Mouse (Mus musculus) CH12.LX (cell line): ENCODE results near the gene Reep1. TPM values are rescaled to one million over a fixed set of nuclear protein-coding genes. Genes with fewer than 3 reads are reported as not detected.
A peak's percentile ranks its signal among the peaks of the same experiment; 100 is the strongest.

Experiments
- DNase-seq: peaks from one replicate; pipeline ENCODE4 v3.0.0-alpha.2; 2013; ENCODE audit errors: extremely low read depth
- H3K27ac ChIP-seq: 2 replicates; pipeline ENCODE4 v1.5.1; 2012; ENCODE audit warnings: low read depth, mild to moderate bottlenecking, control low read depth, moderate library complexity; ENCODE audit not compliant: insufficient read depth
- H3K27me3 ChIP-seq: replicated peaks from 2 replicates; pipeline ENCODE3; 2012; ENCODE audit warnings: inconsistent platforms
- H3K36me3 ChIP-seq, 2 experiments: replicated peaks in 1 of 2; 2 replicates each; pipeline versions ENCODE3 to v1.6.1; 2012; ENCODE audit warnings: inconsistent platforms in 1 of 2, low read length in 1 of 2, mild to moderate bottlenecking in 1 of 2, mixed read lengths in 1 of 2, moderate library complexity in 1 of 2; ENCODE audit not compliant: control insufficient read depth in 1 of 2, insufficient read depth in 1 of 2
- H3K4me1 ChIP-seq, 2 experiments: 2 replicates each; pipeline ENCODE4 v1.6.1; 2012; ENCODE audit warnings: inconsistent platforms in 1 of 2, moderate library complexity in 1 of 2; ENCODE audit not compliant: insufficient read depth in 2 of 2, control insufficient read depth in 1 of 2
- H3K4me2 ChIP-seq: 2 replicates; pipeline ENCODE4 v1.6.1; 2012; ENCODE audit warnings: low read depth, mild to moderate bottlenecking, control low read depth; ENCODE audit not compliant: poor library complexity, insufficient read depth, severe bottlenecking
- H3K4me3 ChIP-seq, 3 experiments: fragments of 150-350 bp in 1 of 3; sonication (generic) in 1 of 3; replicated peaks in 1 of 3; 2 replicates each; pipeline versions ENCODE3 to v1.5.1; 2011 to 2012; ENCODE audit warnings: low read depth in 2 of 3, low read length in 2 of 3, mild to moderate bottlenecking in 2 of 3, moderate library complexity in 2 of 3, control low read depth in 1 of 3, improper control_type of control experiment in 1 of 3, inconsistent platforms in 1 of 3, mixed read lengths in 1 of 3; ENCODE audit not compliant: poor library complexity in 1 of 3
- H3K79me2 ChIP-seq: replicated peaks from 2 replicates; pipeline ENCODE4 v1.6.1; 2012; ENCODE audit warnings: mild to moderate bottlenecking, moderate library complexity; ENCODE audit not compliant: control insufficient read depth, poor library complexity, insufficient read depth, severe bottlenecking; ENCODE audit errors: extremely low read depth
- H3K9ac ChIP-seq: 2 replicates; pipeline ENCODE4 v1.6.1; 2012; ENCODE audit warnings: low read depth, mild to moderate bottlenecking, control low read depth, moderate library complexity; ENCODE audit not compliant: insufficient read depth
- H3K9me3 ChIP-seq: replicated peaks from 2 replicates; pipeline ENCODE3; 2012; ENCODE audit warnings: low read length, inconsistent platforms, mixed read lengths
- BHLHE40 ChIP-seq: IDR thresholded peaks from 2 replicates; pipeline ENCODE4 v1.6.1; 2011; ENCODE audit warnings: mild to moderate bottlenecking, low read depth, low read length, improper control_type of control experiment
- CTCF ChIP-seq, 2 experiments: IDR thresholded peaks in 1 of 2; conservative IDR thresholded peaks in 1 of 2; 2 replicates each; pipeline ENCODE4 v1.5.1; 2011 to 2012; ENCODE audit warnings: low read depth in 2 of 2, low read length in 2 of 2, improper control_type of control experiment in 1 of 2, inconsistent platforms in 1 of 2, mild to moderate bottlenecking in 1 of 2, moderate library complexity in 1 of 2
- EP300 ChIP-seq: IDR thresholded peaks from 2 replicates; pipeline ENCODE4 v1.6.1; 2011; ENCODE audit warnings: low read length, improper control_type of control experiment
- JUND ChIP-seq: conservative IDR thresholded peaks from 2 replicates; pipeline ENCODE4 v1.6.1; 2011; ENCODE audit warnings: low read depth, low read length, improper control_type of control experiment
- KAT2A ChIP-seq: IDR thresholded peaks from 2 replicates; pipeline ENCODE4 v1.6.1; 2012; ENCODE audit warnings: low read length, improper control_type of control experiment, inconsistent platforms; ENCODE audit not compliant: insufficient replicate concordance
- MEF2A ChIP-seq: IDR thresholded peaks from 2 replicates; pipeline ENCODE4 v1.6.1; 2014; ENCODE audit warnings: low read depth, mild to moderate bottlenecking, inconsistent platforms, low read length, improper control_type of control experiment, borderline replicate concordance
- MXI1 ChIP-seq: IDR thresholded peaks from 2 replicates; pipeline ENCODE4 v1.6.1; 2011; ENCODE audit warnings: mild to moderate bottlenecking, low read depth, low read length, improper control_type of control experiment
- MYC ChIP-seq: IDR thresholded peaks from 2 replicates; pipeline ENCODE4 v1.6.1; 2011; ENCODE audit warnings: low read depth, mild to moderate bottlenecking, improper control_type of control experiment, low read length
- NRF1 ChIP-seq: IDR thresholded peaks from 2 replicates; pipeline ENCODE4 v1.6.1; 2014; ENCODE audit warnings: low read depth, mild to moderate bottlenecking, inconsistent platforms, low read length, improper control_type of control experiment, moderate library complexity
- SIN3A ChIP-seq: IDR thresholded peaks from 2 replicates; pipeline ENCODE4 v1.6.1; 2012; ENCODE audit warnings: low read length, improper control_type of control experiment, inconsistent platforms
- TBP ChIP-seq: conservative IDR thresholded peaks from 2 replicates; pipeline ENCODE4 v1.6.1; 2011; ENCODE audit warnings: low read depth, low read length, improper control_type of control experiment
- UBTF ChIP-seq: IDR thresholded peaks from 2 replicates; pipeline ENCODE4 v1.6.1; 2012; ENCODE audit warnings: low read depth, mild to moderate bottlenecking, inconsistent platforms, low read length, improper control_type of control experiment, moderate library complexity
- dilution Hi-C: fragments of 300-500 bp; cut with MboI; formaldehyde crosslinking; loops from 2 replicates; pipeline ENCODE4 v1.14.3; 2020; ENCODE audit warnings: low sequenced_read_pairs; ENCODE audit not compliant: extremely low pct_unique_long_range_greater_than_20kb, extremely low pct_ligation_motif_present
- in situ Hi-C: fragments of 300-500 bp; cut with MboI; formaldehyde crosslinking; loops from 3 replicates; pipeline ENCODE4 v1.14.3; 2019; ENCODE audit warnings: low sequenced_read_pairs, low pct_ligation_motif_present, low pct_unique_long_range_greater_than_20kb, mixed read lengths
- polyA plus RNA-seq: library from polyadenylated mRNA; unstranded; fragments of >175 nt; gene quantifications from 2 replicates; pipeline ENCODE4 v1.2.1, GENCODE M21; 2012; ENCODE audit warnings: low read depth; ENCODE audit not compliant: insufficient read length
- total RNA-seq, 2 experiments: library from RNA; depleted of rRNA; stranded (reverse); fragments of 300-350 nt in 1 of 2; fragments of >200 nt in 1 of 2; gene quantifications; 2 replicates each; pipeline ENCODE4 v1.2.3; 2012 to 2014

The Reep1 gene
- total and polyA plus RNA-seq, 3 experiments: 0.33 to 1.3 (median 1.2) TPM

DNA sequence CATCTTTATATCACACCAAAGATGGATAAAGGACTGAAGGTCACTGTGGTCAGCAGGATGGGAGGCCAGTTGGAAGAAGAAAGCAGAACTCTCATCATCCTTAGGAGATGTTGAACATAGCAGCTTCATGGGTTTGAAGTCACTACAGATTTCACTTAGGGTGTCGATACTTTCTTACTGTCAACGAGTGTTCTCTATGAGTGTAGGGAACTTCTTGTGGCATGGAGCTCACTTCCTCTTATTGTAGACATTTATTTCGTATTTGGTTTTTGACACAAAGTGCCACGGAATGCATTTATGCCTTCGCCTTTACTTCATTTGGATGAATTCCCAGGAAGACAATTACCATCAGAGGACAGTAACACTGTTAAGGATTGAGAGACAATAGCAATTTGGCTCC is 28.7 kb downstream of the Reep1 start:
- H3K79me2 ChIP-seq: no peaks in the 10 kb centered on the region
- in situ Hi-C loops: no loop called here
- no peak overlapping the region for H3K27ac ChIP-seq
- peak overlapping the region; percentile 30; the same call in 1 of the 2 replicates for H3K4me2 ChIP-seq
- no peak for DNase-seq
- no peaks in the 10 kb centered on the region for H3K9me3 ChIP-seq
- dilution Hi-C loops: no loop called here
- H3K9ac ChIP-seq: no peak overlapping the region
- peaks cover 16% of the 10 kb centered on the region in 2 experiments for H3K4me1 ChIP-seq
- H3K36me3 ChIP-seq: no peaks in the 10 kb centered on the region
- no peaks in the 10 kb centered on the region for H3K27me3 ChIP-seq
- no peak overlapping the region for H3K4me3 ChIP-seq
- TF ChIP-seq SIN3A (no peak), NRF1 (no peak), CTCF (conservative IDR thresholded peaks at IDR 0.05 in 1 of 2, IDR thresholded peaks at IDR 0.05 in 1 of 2; ENCODE audit: low read depth in 2 of 2, low read length in 2 of 2) (no peak), MYC (no peak), MEF2A (no peak), UBTF (no peak)

DNA sequence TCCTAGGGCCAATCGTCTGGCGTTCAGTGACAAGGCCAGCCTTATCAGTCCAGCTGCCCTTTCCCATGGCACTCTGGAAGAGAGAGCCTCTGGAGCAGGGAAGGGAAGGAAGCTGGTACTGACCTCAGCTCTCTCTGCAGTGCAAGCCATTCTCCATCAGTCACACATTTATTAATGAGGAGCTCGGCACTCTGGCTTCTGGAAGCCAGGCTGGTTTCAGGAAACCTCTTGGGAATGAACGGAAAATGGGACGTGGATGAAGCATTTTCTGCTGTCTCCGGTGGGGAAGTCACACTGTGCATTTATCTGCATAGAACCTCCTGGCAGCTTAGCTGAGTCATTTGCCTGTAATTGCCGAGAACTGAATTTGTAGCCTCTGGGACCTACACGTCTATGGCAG is 29.8 kb downstream of the Reep1 start:
- in situ Hi-C loops: no loop called here
- dilution Hi-C loops: no loop called here
- no peak overlapping the region for H3K4me3 ChIP-seq

DNA sequence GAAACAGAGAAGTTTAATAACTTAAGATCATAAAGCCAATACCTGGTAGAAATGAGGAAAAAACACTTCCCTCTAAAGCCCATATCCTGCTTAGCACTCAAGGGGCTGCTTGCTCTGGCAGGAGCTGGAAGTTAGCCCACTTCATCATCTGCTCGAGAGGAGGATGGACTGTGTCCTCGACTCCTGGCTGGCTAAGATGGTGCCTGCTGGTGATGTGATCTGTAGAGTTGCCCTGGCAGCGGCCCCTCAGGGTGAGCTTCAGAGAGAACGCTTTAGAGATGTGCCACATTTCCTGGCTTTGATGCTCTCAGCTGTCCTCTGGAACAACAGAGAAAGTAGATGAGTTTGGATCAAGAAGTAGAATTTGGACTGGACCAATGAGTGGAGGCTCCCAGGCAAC is 31.2 kb downstream of the Reep1 start:
- H3K79me2 ChIP-seq: no peaks in the 10 kb centered on the region
- in situ Hi-C loops (no loop called here), dilution Hi-C loops (no loop called here)
- H3K4me3 ChIP-seq: no peak overlapping the region
- H3K27ac ChIP-seq: no peak overlapping the region
- peaks cover 16 to 24% of the 10 kb centered on the region in 2 experiments for H3K4me1 ChIP-seq
- TF ChIP-seq BHLHE40 (no peak), UBTF (no peak), JUND (no peak)
- H3K4me2 ChIP-seq: no peak overlapping the region
- no peaks in the 10 kb centered on the region for H3K9me3 ChIP-seq
- no peak overlapping the region for H3K9ac ChIP-seq
- no peaks in the 10 kb centered on the region for H3K27me3 ChIP-seq
- DNase-seq: no peak
- H3K36me3 ChIP-seq: no peaks in the 10 kb centered on the region

More for the DNA sequence above, 29.8 kb downstream of the Reep1 start:
- H3K4me2 ChIP-seq: no peak overlapping the region
- TF ChIP-seq MXI1 (no peak), EP300 (no peak), KAT2A (no peak), TBP (no peak)
- TF ChIP-seq, all 38 proteins: peak for 0
- no peaks in the 10 kb centered on the region for H3K79me2 ChIP-seq
- no peaks in the 10 kb centered on the region for H3K36me3 ChIP-seq
- H3K9me3 ChIP-seq: no peaks in the 10 kb centered on the region
- H3K9ac ChIP-seq: no peak overlapping the region
- H3K4me1 ChIP-seq: peaks cover 16% of the 10 kb centered on the region in 2 experiments
- H3K27ac ChIP-seq: no peak overlapping the region
- DNase-seq: no peak
- H3K27me3 ChIP-seq: no peaks in the 10 kb centered on the region
